Mouse (Mus musculus) heart, postnatal 0 days (tissue): ENCODE data around the gene Chsy1.

ENCODE experiments used
- CTCF ChIP-seq: IDR thresholded peaks from 2 replicates; pipeline ENCODE4 v1.5.1; 2016; ENCODE audit warnings: antibody characterized with exemption, control low read depth, low read depth
- EP300 ChIP-seq: IDR thresholded peaks from 2 replicates; pipeline ENCODE4 v1.6.1; 2016; ENCODE audit warnings: antibody characterized with exemption, low read depth

DNA sequence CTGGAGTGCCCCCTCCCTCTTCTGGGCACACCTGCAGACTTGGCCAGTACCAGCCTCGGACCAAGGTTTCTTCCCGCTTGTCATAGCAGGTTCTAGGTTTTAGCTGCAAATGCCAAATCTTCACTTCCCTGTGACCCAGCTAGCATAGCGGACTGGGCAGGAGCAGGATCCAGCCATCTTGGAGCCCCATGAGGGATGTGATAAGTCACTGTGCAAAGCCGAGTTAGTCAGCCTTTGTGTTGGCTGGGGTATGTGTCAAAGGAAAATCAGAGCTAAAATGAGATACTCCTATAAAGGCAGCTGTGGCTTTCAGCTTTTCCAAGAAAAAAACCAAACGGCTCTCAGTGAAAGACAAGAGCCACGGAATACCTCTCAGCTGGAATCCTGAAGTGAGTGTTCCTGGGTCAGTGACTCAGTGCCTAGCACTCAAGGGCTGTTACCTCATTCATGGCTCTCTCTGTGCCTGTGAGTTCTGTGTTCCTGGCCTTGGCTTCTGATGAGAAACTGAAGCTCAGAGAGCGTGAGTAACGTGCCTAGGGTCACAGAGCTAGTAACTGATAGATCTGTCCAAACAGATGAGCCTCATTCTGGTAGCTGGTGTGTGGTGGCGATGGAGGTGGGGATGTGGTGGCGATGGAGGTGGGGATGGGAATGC lies 71.5 kb downstream of the Chsy1 start:
- TF ChIP-seq EP300 (no peak), CTCF (no peak)
